Mouse (Mus musculus) kidney, embryonic 15.5 days (tissue): ENCODE measurements at regions not wholly inside any gene's neighbourhood (a gene's known extent, or its start where the extent isn't known, plus 50 kb on each side); places are given as distances from the start of the nearest gene placed in this dataset.
A peak's percentile ranks its signal among the peaks of the same experiment; 100 is the strongest.

Experiments
- ATAC-seq: fragments of 200-750 bp; cut with Nextera tagmentation; replicated peaks from 2 replicates; pipeline ENCODE4 v1.8.0; 2017; ENCODE audit warnings: moderate TSS enrichment; ENCODE audit not compliant: low FRiP score
- H3K27ac ChIP-seq: fragments of 300-500 bp; sonication (generic); 2 replicates; pipeline ENCODE4 v1.5.1; 2015; ENCODE audit warnings: mild to moderate bottlenecking, inconsistent platforms
- H3K27me3 ChIP-seq: fragments of 300-500 bp; sonication (generic); 2 replicates; pipeline ENCODE4 v1.6.1; 2015; ENCODE audit warnings: inconsistent platforms
- H3K36me3 ChIP-seq: fragments of 300-500 bp; sonication (generic); 2 replicates; pipeline ENCODE4 v1.6.1; 2015; ENCODE audit warnings: inconsistent platforms
- H3K4me1 ChIP-seq: fragments of 300-500 bp; sonication (generic); 2 replicates; pipeline ENCODE4 v1.6.1; 2015; ENCODE audit warnings: inconsistent platforms
- H3K4me2 ChIP-seq: fragments of 300-500 bp; sonication (generic); 2 replicates; pipeline ENCODE4 v1.6.1; 2015; ENCODE audit warnings: moderate library complexity, mild to moderate bottlenecking, inconsistent platforms
- H3K4me3 ChIP-seq: fragments of 300-500 bp; sonication (generic); replicated peaks from 2 replicates; pipeline ENCODE4 v1.5.1; 2015; ENCODE audit warnings: mild to moderate bottlenecking, inconsistent platforms
- H3K9ac ChIP-seq: fragments of 300-500 bp; sonication (generic); 2 replicates; pipeline ENCODE4 v1.6.1; 2015; ENCODE audit warnings: mild to moderate bottlenecking, inconsistent platforms
- H3K9me3 ChIP-seq: fragments of 300-500 bp; sonication (generic); replicated peaks from 2 replicates; pipeline ENCODE4 v1.6.1; 2016; ENCODE audit warnings: inconsistent platforms
- WGBS: fragments of 180-500 bp; shearing (Covaris S2); methylation state at CpG from one replicate; pipeline ENCODE4 v1.1.7; 2015; ENCODE audit warnings: mixed read lengths; 5-methylcytosine and 5-hydroxymethylcytosine counted together

DNA sequence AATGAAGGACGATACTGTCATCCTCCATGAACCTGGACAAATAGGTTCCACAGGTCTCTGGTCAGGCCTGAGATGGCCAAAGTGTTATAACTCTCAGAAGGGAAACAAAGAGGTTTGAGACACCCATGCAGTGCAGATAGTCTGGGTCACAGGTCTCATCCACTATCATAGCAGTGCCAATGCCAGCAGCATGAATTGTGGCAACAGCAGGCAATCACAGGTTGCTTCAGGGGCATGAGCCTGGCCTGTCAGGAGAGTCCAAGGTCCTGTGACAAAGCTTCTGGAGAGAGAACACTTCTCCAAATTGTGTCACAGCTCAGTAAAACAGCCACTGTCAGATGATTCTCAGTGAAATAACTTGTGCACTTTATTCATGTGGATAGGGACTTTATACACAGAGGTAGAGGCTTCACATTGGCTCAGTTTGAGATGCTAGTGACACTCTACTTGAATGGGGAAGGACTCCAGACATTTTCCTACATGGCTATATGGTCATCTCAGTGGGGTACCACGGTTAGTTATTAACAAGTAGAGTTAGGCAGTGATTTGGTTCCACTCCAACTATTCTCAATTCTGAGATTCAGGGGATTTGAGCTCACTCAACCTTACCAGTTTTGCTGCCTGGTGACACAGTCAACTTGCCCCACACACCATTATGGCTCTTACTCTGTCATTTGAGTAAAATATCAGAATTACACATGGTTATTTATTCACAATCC is 803.8 kb downstream of the Dnajb9 start:
- no peak overlapping the region for H3K4me3 ChIP-seq
- H3K27me3 ChIP-seq: no peaks in the 10 kb centered on the region
- H3K4me2 ChIP-seq: no peak overlapping the region
- WGBS: 83% methylated on average over 2 of the region's 2 CpGs
- no peak overlapping the region for H3K27ac ChIP-seq
- H3K36me3 ChIP-seq: no peaks in the 10 kb centered on the region
- no peak overlapping the region for H3K9ac ChIP-seq
- H3K4me1 ChIP-seq: no peaks in the 10 kb centered on the region
- peak; percentile 78; the same call in 1 of the 2 replicates for ATAC-seq
- H3K9me3 ChIP-seq: no peaks in the 10 kb centered on the region
